Mouse (Mus musculus) neural tube, embryonic 13.5 days (tissue): ENCODE measurements around the gene Flii. TPM values are rescaled to one million over a fixed set of nuclear protein-coding genes. Genes with fewer than 3 reads are reported as not detected.

ENCODE experiments used
- ATAC-seq: fragments of 200-750 bp; cut with Nextera tagmentation; 2 replicates; pipeline ENCODE4 v1.8.0; 2017; ENCODE audit warnings: low read depth, mild to moderate bottlenecking, moderate TSS enrichment, moderate library complexity
- H3K27ac ChIP-seq: fragments of 300-500 bp; sonication (generic); replicated peaks from 2 replicates; pipeline ENCODE4 v1.5.1; 2015; ENCODE audit warnings: moderate library complexity, mild to moderate bottlenecking, inconsistent platforms
- H3K27me3 ChIP-seq: fragments of 300-500 bp; sonication (generic); 2 replicates; pipeline ENCODE4 v1.6.1; 2015; ENCODE audit warnings: mild to moderate bottlenecking, inconsistent platforms
- H3K36me3 ChIP-seq: fragments of 300-500 bp; sonication (generic); 2 replicates; pipeline ENCODE4 v1.6.1; 2015; ENCODE audit warnings: mild to moderate bottlenecking, inconsistent platforms
- H3K4me1 ChIP-seq: fragments of 300-500 bp; sonication (generic); replicated peaks from 2 replicates; pipeline ENCODE4 v1.6.1; 2015; ENCODE audit warnings: inconsistent platforms
- H3K4me2 ChIP-seq: fragments of 300-500 bp; sonication (generic); 2 replicates; pipeline ENCODE4 v1.6.1; 2015; ENCODE audit warnings: inconsistent platforms, mild to moderate bottlenecking, moderate library complexity
- H3K4me3 ChIP-seq: fragments of 300-500 bp; sonication (generic); 2 replicates; pipeline ENCODE4 v1.5.1; 2015; ENCODE audit warnings: mild to moderate bottlenecking, inconsistent platforms
- H3K9ac ChIP-seq: fragments of 300-500 bp; sonication (generic); 2 replicates; pipeline ENCODE4 v1.6.1; 2015; ENCODE audit warnings: moderate library complexity, mild to moderate bottlenecking, inconsistent platforms
- H3K9me3 ChIP-seq: fragments of 300-500 bp; sonication (generic); 2 replicates; pipeline ENCODE4 v1.6.1; 2016; ENCODE audit warnings: inconsistent platforms
- WGBS: fragments of 180-500 bp; shearing (Covaris S2); methylation state at CpG from one replicate; pipeline ENCODE4 v1.1.7; 2015; 5-methylcytosine and 5-hydroxymethylcytosine counted together
- microRNA-seq: library from miRNA; unstranded; fragments of <30 nt; microRNA quantifications from one replicate; pipeline ENCODE4, GENCODE M21; 2016
- polyA plus RNA-seq: library from polyadenylated mRNA; unstranded; fragments of >200 nt; fragmentation: Nextera tagmentation; extraction: Ambion mirVana; gene quantifications from 2 replicates; pipeline ENCODE4 v1.2.1, GENCODE M21; 2015

The Flii gene
- polyA plus RNA-seq, 1 experiment from 2014 or later, result 68.2 TPM

- H3K27ac ChIP-seq, result peak overlapping the region; percentile 91
- peak overlapping the region; percentile 90 for H3K9ac ChIP-seq
- H3K4me1 ChIP-seq, result peaks cover 58% of the 10 kb centered on the region
- H3K4me2 ChIP-seq, result peak overlapping the region; percentile 76
- H3K36me3 ChIP-seq, result peaks cover 14% of the 10 kb centered on the region
- no peak for ATAC-seq
- no peaks in the 10 kb centered on the region for H3K9me3 ChIP-seq
- H3K4me3 ChIP-seq, result peak overlapping the region; percentile 87
- no peaks in the 10 kb centered on the region for H3K27me3 ChIP-seq
- 28% methylated on average over 12 of the region's 12 CpGs for WGBS
These were observed 26.5 kb downstream of the Flii start for GRCm38 (mm10) chr11:60700320-60701185.

DNA sequence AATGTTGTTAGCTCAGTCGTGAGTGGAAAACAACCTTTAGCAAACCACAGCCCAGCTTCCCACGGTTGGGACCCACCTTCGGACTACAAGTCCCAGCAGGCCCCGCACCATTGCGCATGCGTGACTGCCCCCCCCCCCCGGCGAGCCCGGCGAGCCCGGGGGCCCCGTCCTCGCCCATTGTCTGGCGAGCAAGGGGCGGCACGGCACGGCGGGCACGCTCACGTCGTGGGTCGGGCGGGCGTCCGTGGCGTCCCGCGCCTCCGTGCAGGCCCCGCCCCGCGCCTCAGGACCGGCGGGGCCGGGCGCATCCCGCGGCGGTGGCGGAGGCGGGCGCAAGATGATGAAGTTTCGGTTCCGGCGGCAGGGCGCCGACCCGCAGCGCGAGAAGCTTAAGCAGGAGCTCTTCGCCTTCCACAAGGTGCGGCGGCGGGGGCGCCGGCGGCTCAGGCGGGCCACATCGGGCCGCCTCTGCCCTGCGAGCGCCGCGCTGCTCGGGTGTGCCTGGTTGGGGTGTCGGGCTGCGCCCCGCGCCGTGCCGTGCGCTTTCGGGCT is 27.5 kb downstream of the Flii start, which contains the start of gene Llgl1:
Llgl1 (plus strand) TSS at position 200 of the 552 bp plus-strand sequence.
- Histone ChIP-seq H3K27me3 (no peaks in the 10 kb centered on the region), H3K4me2 (peak within 1 kb of the TSS; percentile 76), H3K9me3 (no peaks in the 10 kb centered on the region), H3K4me3 (peak within 1 kb of the TSS; percentile 87), H3K9ac (peak within 1 kb of the TSS; percentile 90), H3K36me3 (peaks cover 5% of the 10 kb centered on the region), H3K4me1 (peaks cover 49% of the 10 kb centered on the region), H3K27ac (peak within 1 kb of the TSS; percentile 91)
- peak; percentile 91 for ATAC-seq
- WGBS, result under 1% methylated on average over 58 of the region's 73 CpGs

- ATAC-seq, result peak; percentile 57
- Histone ChIP-seq H3K4me1 (peaks cover 49% of the 10 kb centered on the region), H3K9ac (peak overlapping the region; percentile 90), H3K9me3 (no peaks in the 10 kb centered on the region), H3K27ac (peak overlapping the region; percentile 91), H3K36me3 (no peaks in the 10 kb centered on the region; the same call in 1 of the 2 replicates), H3K4me2 (peak overlapping the region; percentile 76), H3K27me3 (no peaks in the 10 kb centered on the region), H3K4me3 (peak overlapping the region; percentile 87)
- 2% methylated on average over 22 of the region's 22 CpGs for WGBS
These were observed 28.1 kb downstream of the Flii start for GRCm38 (mm10) chr11:60698806-60699523.

GRCm38 (mm10) chr11:60697561-60697960 is 29.5 kb downstream of the Flii start:
- ATAC-seq, result no peak
- no peak overlapping the region for H3K4me3 ChIP-seq
- H3K27me3 ChIP-seq, result no peaks in the 10 kb centered on the region
- no peaks in the 10 kb centered on the region for H3K9me3 ChIP-seq
- no peaks in the 10 kb centered on the region for H3K36me3 ChIP-seq
- H3K4me1 ChIP-seq, result peaks cover 35% of the 10 kb centered on the region
- H3K9ac ChIP-seq, result no peak overlapping the region
- H3K4me2 ChIP-seq, result no peak overlapping the region
- H3K27ac ChIP-seq, result no peak overlapping the region
- WGBS, result 75% methylated on average over 2 of the region's 2 CpGs

DNA sequence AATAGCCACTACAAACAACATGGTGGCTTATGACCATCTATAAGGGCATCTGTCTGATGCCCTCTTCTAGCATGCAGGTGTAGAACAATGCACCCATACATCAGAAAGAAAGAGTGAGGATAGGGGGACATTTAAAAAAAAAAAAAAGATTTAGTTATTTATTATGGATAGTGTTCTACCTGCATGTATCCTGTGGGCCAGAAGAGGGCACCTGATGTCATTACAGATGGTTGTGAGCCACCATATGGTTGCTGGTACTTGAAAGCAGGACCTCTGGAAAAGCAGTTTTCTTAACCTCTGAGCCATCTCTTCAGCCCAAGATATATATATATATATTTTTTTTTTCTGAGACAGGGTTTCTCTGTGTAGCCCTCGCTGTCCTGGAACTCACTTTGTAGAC is 30.9 kb downstream of the Flii start:
- H3K27ac ChIP-seq, result no peak overlapping the region
- H3K36me3 ChIP-seq, result no peaks in the 10 kb centered on the region
- no peak for ATAC-seq
- H3K9me3 ChIP-seq, result no peaks in the 10 kb centered on the region
- no peak overlapping the region for H3K9ac ChIP-seq
- H3K4me2 ChIP-seq, result no peak overlapping the region
- no peak overlapping the region for H3K4me3 ChIP-seq
- no peaks in the 10 kb centered on the region for H3K27me3 ChIP-seq
- 76% methylated on average over 1 of the region's 1 CpGs for WGBS
- H3K4me1 ChIP-seq, result peaks cover 21% of the 10 kb centered on the region

Small RNA genes within 50 kb of the gene (microRNA-seq; reads per million reads assigned to microRNA genes)
- 0.74 reads per million for gene Mir5100

Other genes with a start within 250 kb of the Flii start
- 22.3 and 24.2 TPM in 2 replicates for gene Alkbh5, start 190.9 kb downstream of the Flii start, polyA plus RNA-seq
- 53.9 and 54.4 TPM in 2 replicates for gene Llgl1, start 27.5 kb downstream of the Flii start, polyA plus RNA-seq
- 21.3 and 22.0 TPM in 2 replicates for gene Mief2, start 1.1 kb upstream of the Flii start, polyA plus RNA-seq
- gene Top3a, start 50.1 kb upstream of the Flii start, polyA plus RNA-seq, result 8.5 and 10.0 TPM in 2 replicates
- 6.1 and 6.5 TPM in 2 replicates for gene Smcr8, start 50.3 kb upstream of the Flii start, polyA plus RNA-seq
- gene Shmt1, start 84.5 kb upstream of the Flii start, polyA plus RNA-seq, result 5.0 and 7.2 TPM in 2 replicates
- 31.0 and 32.1 TPM in 2 replicates for gene Dhrs7b, start 103.4 kb upstream of the Flii start, polyA plus RNA-seq
- gene Tmem11, start 152.0 kb upstream of the Flii start, polyA plus RNA-seq, result 52.6 and 56.0 TPM in 2 replicates
- gene Natd1, start 187.5 kb upstream of the Flii start, polyA plus RNA-seq, result 28.8 and 30.0 TPM in 2 replicates
- 31.4 and 32.0 TPM in 2 replicates for gene Map2k3, start 204.8 kb upstream of the Flii start, polyA plus RNA-seq